11 mouse cellular contexts compared by ENCODE assay signal in the genomic region with DNA sequence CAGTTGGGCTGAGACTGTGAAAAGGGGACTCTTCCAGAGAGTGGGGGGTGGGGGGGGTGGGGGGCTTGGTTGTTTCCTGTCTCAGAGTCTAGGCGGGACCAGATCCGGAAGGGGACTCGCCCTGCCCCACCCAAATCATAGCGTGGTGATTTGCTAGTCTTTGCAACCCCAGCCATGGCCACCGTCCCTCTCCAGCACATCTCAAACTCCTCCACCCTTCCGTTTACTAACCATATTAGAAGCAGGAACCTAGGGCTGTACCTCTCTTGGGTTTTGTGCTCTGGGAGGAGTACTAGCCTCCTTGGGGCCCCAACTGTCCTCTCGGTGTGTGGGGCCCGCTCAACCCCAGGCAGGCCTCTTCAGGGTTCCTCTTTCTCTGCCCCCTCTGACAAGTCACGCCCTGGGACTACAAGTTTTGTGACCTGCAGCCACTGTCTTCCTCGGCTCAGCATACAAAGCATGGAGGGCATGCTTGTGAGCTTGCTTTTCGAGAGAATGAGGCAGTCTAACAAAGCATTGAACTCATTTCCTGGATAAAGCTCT. TPM values are rescaled to one million over a fixed set of nuclear protein-coding genes. Genes with fewer than 3 reads are reported as not detected.
A peak's percentile ranks its signal among the peaks of the same experiment; 100 is the strongest.
DNase-seq lines count a peak whose midpoint lies in the region; ATAC-seq and TF ChIP-seq lines count a peak whose summit lies in the region.
"Had no signal": no experiment of that assay in that cellular context is flagged by ENCODE, and none has a peak within 500 bp of the region (broad histone marks: within the 10 kb centered on the region; RNA-seq: fewer than 3 reads in every experiment).

No protein-coding gene starts in this region.

- H3K4me3 ChIP-seq in heart, embryonic 16.5 days (ENCODE audit: low read length) = peak overlapping the region; percentile 34
- H3K4me3 ChIP-seq in bone marrow macrophage, adult 2 months (ENCODE audit: insufficient read depth, low read length) = peak overlapping the region; percentile 84
- H3K4me3 ChIP-seq in thymus, adult 2 months (ENCODE audit: control insufficient read depth, insufficient read depth, low read length) = peak overlapping the region; percentile 96
- no peak overlapping the region for H3K4me3 ChIP-seq in forebrain, embryonic 10.5 days
- H3K4me3 ChIP-seq: embryonic facial prominence, embryonic 13.5 days; limb, embryonic 15.5 days had no signal

- H3K27ac ChIP-seq in heart, embryonic 16.5 days (ENCODE audit: low read length) = no peak overlapping the region
- peak overlapping the region; percentile 78 for H3K27ac ChIP-seq in bone marrow macrophage, adult 2 months (ENCODE audit: insufficient read depth, low read depth, low read length)
- H3K27ac ChIP-seq in thymus, adult 2 months (ENCODE audit: control insufficient read depth, insufficient read depth, low read length) = peak overlapping the region; percentile 77
- no peak overlapping the region for H3K27ac ChIP-seq in forebrain, embryonic 10.5 days
- H3K27ac ChIP-seq: embryonic facial prominence, embryonic 13.5 days; limb, embryonic 15.5 days had no signal

- no peak for ATAC-seq in heart, embryonic 16.5 days (replicated peaks; ENCODE audit: extremely low read depth, insufficient read depth, low FRiP score)

- H3K9me3 ChIP-seq in heart, embryonic 16.5 days (replicated peaks; ENCODE audit: control insufficient read depth, low read length) = no peaks in the 10 kb centered on the region
- no peaks in the 10 kb centered on the region for H3K9me3 ChIP-seq in forebrain, embryonic 10.5 days
- H3K9me3 ChIP-seq: embryonic facial prominence, embryonic 13.5 days; limb, embryonic 15.5 days had no signal

- H3K4me2 ChIP-seq in heart, embryonic 16.5 days (ENCODE audit: low read depth, low read length) = peak overlapping the region; percentile 41
- H3K4me2 ChIP-seq: embryonic facial prominence, embryonic 13.5 days; limb, embryonic 15.5 days had no signal

- no peak overlapping the region for H3K9ac ChIP-seq in heart, embryonic 16.5 days (ENCODE audit: low read length)
- H3K9ac ChIP-seq: embryonic facial prominence, embryonic 13.5 days; limb, embryonic 15.5 days had no signal

- H3K36me3 ChIP-seq in heart, embryonic 16.5 days (ENCODE audit: control insufficient read depth, insufficient read depth) = peaks cover 2% of the 10 kb centered on the region; the same call in 1 of the 2 replicates
- H3K36me3 ChIP-seq in thymus, adult 2 months (ENCODE audit: control insufficient read depth, insufficient read depth, low read length) = peaks cover 37% of the 10 kb centered on the region
- peaks cover 15% of the 10 kb centered on the region for H3K36me3 ChIP-seq in forebrain, embryonic 10.5 days (replicated peaks)

- WGBS in heart, embryonic 16.5 days = 52% methylated on average over 11 of the region's 11 CpGs
- 3% methylated on average over 11 of the region's 11 CpGs for WGBS in thymus, adult 2 months
- WGBS in forebrain, embryonic 10.5 days = 82% methylated on average over 11 of the region's 11 CpGs

- no peak for TF ChIP-seq CTCF in bone marrow macrophage, adult 2 months (IDR thresholded peaks at IDR 0.05; ENCODE audit: low read depth, low read length)
- no peak for TF ChIP-seq CTCF in thymus, adult 2 months (IDR thresholded peaks at IDR 0.05; ENCODE audit: borderline replicate concordance, control insufficient read depth, extremely low read depth, insufficient read depth, low read length, poor library complexity)

- no peak for TF ChIP-seq POLR2A in bone marrow macrophage, adult 2 months (IDR thresholded peaks at IDR 0.05; ENCODE audit: borderline replicate concordance, low read depth, low read length)
- TF ChIP-seq POLR2A in thymus, adult 2 months (IDR thresholded peaks at IDR 0.05; ENCODE audit: control insufficient read depth, extremely low read depth, insufficient read depth, low read length, poor library complexity) = no peak

- DNase-seq in heart, adult 9 months (ENCODE audit: low spot score in 2 of 2) = no peak
- DNase-seq in lung, postnatal 36 days = peak; percentile 47
- DNase-seq in thymus, adult 2 months = peak; percentile 54
- DNase-seq in embryo, embryonic 11 days = no peak
- no peak for DNase-seq in forebrain, embryonic 10.5 days (ENCODE audit: extremely low spot score, low spot score)
- no peak for DNase-seq in kidney, postnatal 10 days
- DNase-seq: kidney, adult 8-10 months had no signal

- H3K27me3 ChIP-seq in heart, embryonic 16.5 days (ENCODE audit: control insufficient read depth, insufficient read depth, low read length) = no peaks in the 10 kb centered on the region
- no peaks in the 10 kb centered on the region for H3K27me3 ChIP-seq in thymus, adult 2 months (ENCODE audit: control insufficient read depth, insufficient read depth, low read length)
- H3K27me3 ChIP-seq in forebrain, embryonic 10.5 days (ENCODE audit: poor library complexity, severe bottlenecking) = no peaks in the 10 kb centered on the region
- H3K27me3 ChIP-seq: embryonic facial prominence, embryonic 13.5 days; limb, embryonic 15.5 days had no signal

- H3K4me1 ChIP-seq in heart, embryonic 16.5 days (ENCODE audit: control insufficient read depth, insufficient read depth, low read length) = 0 out of 2 replicates have a peak, but pooled peaks cover 3% of the 10 kb centered on the region
- H3K4me1 ChIP-seq in bone marrow macrophage, adult 2 months (ENCODE audit: control insufficient read depth, insufficient read depth, low read length) = peaks cover 17% of the 10 kb centered on the region
- H3K4me1 ChIP-seq in thymus, adult 2 months (replicated peaks; ENCODE audit: control insufficient read depth, insufficient read depth, low read length) = peaks cover 22% of the 10 kb centered on the region
- H3K4me1 ChIP-seq in forebrain, embryonic 10.5 days = peaks cover 4% of the 10 kb centered on the region; the same call in 1 of the 2 replicates
- H3K4me1 ChIP-seq: embryonic facial prominence, embryonic 13.5 days; limb, embryonic 15.5 days had no signal

RNA-seq across cellular contexts. Expression of gene Myo1g, which starts 1.2 kb away (rescaled TPM):
- 3.4 and 6.8 TPM in 2 replicates for polyA plus RNA-seq in heart, embryonic 16.5 days (2015; fragmentation: Nextera tagmentation; extraction: Ambion mirVana)
- polyA plus RNA-seq in bone marrow macrophage, adult 2 months (2012; ENCODE audit: insufficient read depth, insufficient read length, missing spikeins) = 96.5 and 106 TPM in 2 replicates
- 202 and 216 TPM in 2 replicates for polyA plus RNA-seq in thymus, adult 2 months (2012; rRNA removed)
- 0.97 and 1.0 TPM in 2 replicates for polyA plus RNA-seq in forebrain, embryonic 10.5 days (2016; fragmentation: Nextera tagmentation; extraction: Ambion mirVana)

RNA-seq across cellular contexts. Expression of gene Ccm2, which starts 27.1 kb away (rescaled TPM):
- 58.7 TPM in 2 replicates for polyA plus RNA-seq in heart, embryonic 16.5 days (2015; fragmentation: Nextera tagmentation; extraction: Ambion mirVana)
- 70.8 and 88.9 TPM in 2 replicates for polyA plus RNA-seq in bone marrow macrophage, adult 2 months (2012; ENCODE audit: insufficient read depth, insufficient read length, missing spikeins)
- 450 and 470 TPM in 2 replicates for polyA plus RNA-seq in thymus, adult 2 months (2012; rRNA removed)
- polyA plus RNA-seq in forebrain, embryonic 10.5 days (2016; fragmentation: Nextera tagmentation; extraction: Ambion mirVana) = 99.5 and 107 TPM in 2 replicates

RNA-seq across cellular contexts. Expression of gene Purb, which starts 43.8 kb away (rescaled TPM):
- 22.1 and 24.2 TPM in 2 replicates for polyA plus RNA-seq in heart, embryonic 16.5 days (2015; fragmentation: Nextera tagmentation; extraction: Ambion mirVana)
- polyA plus RNA-seq in bone marrow macrophage, adult 2 months (2012; ENCODE audit: insufficient read depth, insufficient read length, missing spikeins) = 37.3 and 37.7 TPM in 2 replicates
- 12.7 and 17.8 TPM in 2 replicates for polyA plus RNA-seq in thymus, adult 2 months (2012; rRNA removed)
- polyA plus RNA-seq in forebrain, embryonic 10.5 days (2016; fragmentation: Nextera tagmentation; extraction: Ambion mirVana) = 16.9 and 18.7 TPM in 2 replicates

Comparison
In these comparisons a context has a peak if more than half of its experiments do, and no peak if none do; other contexts are left out.
1. H3K27ac ChIP-seq: peak in bone marrow macrophage, adult 2 months (single experiment) and thymus, adult 2 months (single experiment); none in heart, embryonic 16.5 days (single experiment) and forebrain, embryonic 10.5 days (single experiment).
2. DNase-seq: peak in lung, postnatal 36 days (single experiment) and thymus, adult 2 months (single experiment); none in heart, adult 9 months (0 of 2), embryo, embryonic 11 days (single experiment), forebrain, embryonic 10.5 days (single experiment) and kidney, postnatal 10 days (single experiment).
3. RNA of gene Myo1g, which starts 1.2 kb away (polyA plus RNA-seq): 202 to 216 TPM in thymus, adult 2 months and 96.5 to 106 TPM in bone marrow macrophage, adult 2 months; 3.4 to 6.8 TPM in heart, embryonic 16.5 days and 0.97 to 1.0 TPM in forebrain, embryonic 10.5 days; every median in the first group is over 10 times any median in the second.